In the genomic region with DNA sequence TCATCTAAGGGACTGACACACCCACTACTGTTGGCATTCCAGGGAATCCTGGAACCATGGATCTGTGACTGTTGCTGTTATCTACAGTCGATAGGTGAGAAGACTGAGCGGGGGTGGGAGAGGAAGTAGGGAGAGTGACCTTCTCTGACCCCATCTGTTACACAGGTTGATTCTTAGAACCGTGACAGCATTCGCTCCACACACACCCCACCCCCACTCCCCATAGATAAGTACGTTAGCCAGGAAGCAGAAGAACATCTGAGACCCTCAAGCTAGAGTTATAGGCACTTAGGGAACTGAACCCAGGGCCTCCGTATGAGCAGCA, we compare ENCODE assay signal across 9 mouse cellular contexts. TPM values are rescaled to one million over a fixed set of nuclear protein-coding genes. Genes with fewer than 3 reads are reported as not detected.
DNase-seq lines count a peak whose midpoint lies in the region; ATAC-seq and TF ChIP-seq lines count a peak whose summit lies in the region.
"Had no signal": no experiment of that assay in that cellular context is flagged by ENCODE, and none has a peak within 500 bp of the region (broad histone marks: within the 10 kb centered on the region; RNA-seq: fewer than 3 reads in every experiment).

No protein-coding gene starts in this region.

- H3K4me3 ChIP-seq in heart, embryonic 15.5 days = no peak overlapping the region
- no peak overlapping the region for H3K4me3 ChIP-seq in lung, postnatal 0 days (ENCODE audit: low read depth, low read length)
- no peak overlapping the region for H3K4me3 ChIP-seq in intestine, embryonic 15.5 days (replicated peaks)
- no peak overlapping the region for H3K4me3 ChIP-seq in stomach, embryonic 16.5 days (replicated peaks; ENCODE audit: low read length)
- no peak overlapping the region for H3K4me3 ChIP-seq in midbrain, postnatal 0 days (ENCODE audit: low read depth, low read length)

- peaks cover 71% of the 10 kb centered on the region for H3K4me1 ChIP-seq in heart, embryonic 15.5 days (replicated peaks)
- H3K4me1 ChIP-seq in lung, postnatal 0 days (ENCODE audit: insufficient read depth, low read depth, low read length) = peaks cover 12% of the 10 kb centered on the region; the same call in 1 of the 2 replicates
- peaks cover 49% of the 10 kb centered on the region for H3K4me1 ChIP-seq in intestine, embryonic 15.5 days (replicated peaks)
- H3K4me1 ChIP-seq in stomach, embryonic 16.5 days (ENCODE audit: control insufficient read depth, insufficient read depth, low read length) = peaks cover 53% of the 10 kb centered on the region
- H3K4me1 ChIP-seq in midbrain, postnatal 0 days (ENCODE audit: insufficient read depth, low read length) = peaks cover 10% of the 10 kb centered on the region; the same call in 1 of the 2 replicates

- no peaks in the 10 kb centered on the region for H3K36me3 ChIP-seq in heart, embryonic 15.5 days
- no peaks in the 10 kb centered on the region for H3K36me3 ChIP-seq in lung, postnatal 0 days (ENCODE audit: insufficient read depth, low read length)
- no peaks in the 10 kb centered on the region for H3K36me3 ChIP-seq in intestine, embryonic 15.5 days
- H3K36me3 ChIP-seq in stomach, embryonic 16.5 days (ENCODE audit: control insufficient read depth, insufficient read depth, low read length) = no peaks in the 10 kb centered on the region
- H3K36me3 ChIP-seq in midbrain, postnatal 0 days (ENCODE audit: insufficient read depth, low read length) = no peaks in the 10 kb centered on the region

- DNase-seq in heart, postnatal 36 days = no peak
- peak; percentile 29 for DNase-seq in lung, postnatal 0 days (ENCODE audit: low spot score)
- DNase-seq in lung, postnatal 14 days = no peak
- DNase-seq in midbrain, postnatal 0 days (ENCODE audit: low spot score) = no peak
- DNase-seq in left cerebral cortex, adult 8-10 months (ENCODE audit: low spot score in 2 of 2) = no peak

- no peaks in the 10 kb centered on the region for H3K9me3 ChIP-seq in heart, embryonic 15.5 days (replicated peaks)
- H3K9me3 ChIP-seq in lung, postnatal 0 days (ENCODE audit: low read length) = no peaks in the 10 kb centered on the region
- H3K9me3 ChIP-seq in intestine, embryonic 15.5 days = no peaks in the 10 kb centered on the region
- H3K9me3 ChIP-seq in stomach, embryonic 16.5 days (replicated peaks; ENCODE audit: control insufficient read depth, low read length) = no peaks in the 10 kb centered on the region
- no peaks in the 10 kb centered on the region for H3K9me3 ChIP-seq in midbrain, postnatal 0 days (ENCODE audit: low read length)

- no peak overlapping the region for H3K9ac ChIP-seq in heart, embryonic 15.5 days
- no peak overlapping the region for H3K9ac ChIP-seq in lung, postnatal 0 days (replicated peaks; ENCODE audit: low read depth)
- H3K9ac ChIP-seq in intestine, embryonic 15.5 days = no peak overlapping the region
- H3K9ac ChIP-seq in stomach, embryonic 16.5 days (ENCODE audit: low read length) = no peak overlapping the region
- no peak overlapping the region for H3K9ac ChIP-seq in midbrain, postnatal 0 days (replicated peaks; ENCODE audit: low read length, poor library complexity, severe bottlenecking)
- H3K9ac ChIP-seq: liver, embryonic 14.5 days had no signal

- WGBS in heart, embryonic 15.5 days = 22% methylated on average over 6 of the region's 6 CpGs
- WGBS in lung, postnatal 0 days = 31% methylated on average over 6 of the region's 6 CpGs
- 25% methylated on average over 6 of the region's 6 CpGs for WGBS in intestine, embryonic 15.5 days
- WGBS in stomach, embryonic 16.5 days = 35% methylated on average over 6 of the region's 6 CpGs
- WGBS in midbrain, postnatal 0 days = 53% methylated on average over 6 of the region's 6 CpGs

- no peak overlapping the region for H3K4me2 ChIP-seq in heart, embryonic 15.5 days
- no peak overlapping the region for H3K4me2 ChIP-seq in lung, postnatal 0 days (replicated peaks; ENCODE audit: low read depth, low read length)
- H3K4me2 ChIP-seq in intestine, embryonic 15.5 days (replicated peaks) = no peak overlapping the region
- H3K4me2 ChIP-seq in stomach, embryonic 16.5 days (ENCODE audit: low read depth, low read length) = no peak overlapping the region
- H3K4me2 ChIP-seq in midbrain, postnatal 0 days (ENCODE audit: low read depth, low read length, poor library complexity, severe bottlenecking) = no peak overlapping the region

- peak overlapping the region; percentile 75 for H3K27ac ChIP-seq in heart, embryonic 15.5 days
- no peak overlapping the region for H3K27ac ChIP-seq in lung, postnatal 0 days (ENCODE audit: low read length)
- peak overlapping the region; percentile 54; the same call in 1 of the 2 replicates for H3K27ac ChIP-seq in intestine, embryonic 15.5 days
- peak overlapping the region; percentile 80 for H3K27ac ChIP-seq in stomach, embryonic 16.5 days (ENCODE audit: low read length)
- H3K27ac ChIP-seq in midbrain, postnatal 0 days (ENCODE audit: low read depth, low read length) = no peak overlapping the region
- H3K27ac ChIP-seq: liver, embryonic 14.5 days had no signal

- no peak for TF ChIP-seq EP300 in lung, postnatal 0 days (IDR thresholded peaks at IDR 0.05)

- no peak for ATAC-seq in heart, embryonic 15.5 days (replicated peaks; ENCODE audit: insufficient number of reproducible peaks, insufficient read depth, low FRiP score, low read depth)
- no peak for ATAC-seq in lung, postnatal 0 days
- no peak for ATAC-seq in intestine, embryonic 15.5 days
- peak; percentile 16; the same call in 1 of the 2 replicates for ATAC-seq in stomach, embryonic 16.5 days (ENCODE audit: insufficient read depth, low FRiP score)
- ATAC-seq in midbrain, postnatal 0 days (ENCODE audit: low FRiP score) = no peak

- no peak for TF ChIP-seq CTCF in lung, postnatal 0 days (IDR thresholded peaks at IDR 0.05)
- no peak for TF ChIP-seq CTCF in midbrain, postnatal 0 days (IDR thresholded peaks at IDR 0.05)

- intact Hi-C loops in heart, postnatal 36 days (cut with DNase I) = loop anchor here (2.0 kb wide), 1 partner anchor 77 kb away; no protein-coding TSS in a partner anchor

- no peaks in the 10 kb centered on the region for H3K27me3 ChIP-seq in heart, embryonic 15.5 days
- no peaks in the 10 kb centered on the region for H3K27me3 ChIP-seq in lung, postnatal 0 days (replicated peaks; ENCODE audit: insufficient read depth, low read length)
- H3K27me3 ChIP-seq in intestine, embryonic 15.5 days (replicated peaks) = no peaks in the 10 kb centered on the region
- H3K27me3 ChIP-seq in stomach, embryonic 16.5 days (ENCODE audit: control insufficient read depth, insufficient read depth, low read length) = no peaks in the 10 kb centered on the region
- H3K27me3 ChIP-seq in midbrain, postnatal 0 days (ENCODE audit: insufficient read depth, low read length) = no peaks in the 10 kb centered on the region

RNA-seq across cellular contexts. Expression of gene Ggta1, which starts 46.3 kb away (rescaled TPM):
- polyA plus RNA-seq in heart, embryonic 15.5 days (2015; fragmentation: Nextera tagmentation; extraction: Ambion mirVana) = 27.4 and 31.6 TPM in 2 replicates
- total RNA-seq in heart, postnatal 36 days (2021) = 10 to 100 TPM; 19.0 to 22.5 TPM
- polyA plus RNA-seq in lung, postnatal 0 days (2015; fragmentation: Nextera tagmentation; extraction: Ambion mirVana) = 21.8 and 25.6 TPM in 2 replicates
- 18.0 and 18.5 TPM in 2 replicates for polyA plus RNA-seq in intestine, embryonic 15.5 days (2015; fragmentation: Nextera tagmentation; extraction: Ambion mirVana)
- 28.1 and 28.9 TPM in 2 replicates for polyA plus RNA-seq in stomach, embryonic 16.5 days (2015; fragmentation: Nextera tagmentation; extraction: Ambion mirVana)
- 5.1 and 5.4 TPM in 2 replicates for total RNA-seq in midbrain, postnatal 0 days (2014; rRNA removed)
- 3.8 and 3.9 TPM in 2 replicates for polyA plus RNA-seq in midbrain, postnatal 0 days (2015; fragmentation: Nextera tagmentation; extraction: Ambion mirVana)
- total RNA-seq in left cerebral cortex, adult 8-10 months (2022) = 1 to 10 TPM; 4.0 to 7.7 (median 5.6) TPM

RNA-seq across cellular contexts. Expression of gene Dab2ip, which starts 48.8 kb away (rescaled TPM):
- 44.0 and 46.9 TPM in 2 replicates for polyA plus RNA-seq in heart, embryonic 15.5 days (2015; fragmentation: Nextera tagmentation; extraction: Ambion mirVana)
- 10 to 100 TPM; 41.7 to 54.2 TPM for total RNA-seq in heart, postnatal 36 days (2021)
- 75.8 and 83.4 TPM in 2 replicates for polyA plus RNA-seq in lung, postnatal 0 days (2015; fragmentation: Nextera tagmentation; extraction: Ambion mirVana)
- polyA plus RNA-seq in intestine, embryonic 15.5 days (2015; fragmentation: Nextera tagmentation; extraction: Ambion mirVana) = 52.7 and 54.9 TPM in 2 replicates
- polyA plus RNA-seq in stomach, embryonic 16.5 days (2015; fragmentation: Nextera tagmentation; extraction: Ambion mirVana) = 29.2 and 31.2 TPM in 2 replicates
- 161 and 175 TPM in 2 replicates for total RNA-seq in midbrain, postnatal 0 days (2014; rRNA removed)
- 71.5 and 73.3 TPM in 2 replicates for polyA plus RNA-seq in midbrain, postnatal 0 days (2015; fragmentation: Nextera tagmentation; extraction: Ambion mirVana)
- 100 to 1,000 TPM; 108 to 124 (median 115) TPM for total RNA-seq in left cerebral cortex, adult 8-10 months (2022)

Comparison
In these comparisons a context has a peak if more than half of its experiments do, and no peak if none do; other contexts are left out.
1. H3K27ac ChIP-seq: peak in heart, embryonic 15.5 days (single experiment), intestine, embryonic 15.5 days (single experiment) and stomach, embryonic 16.5 days (single experiment); none in lung, postnatal 0 days (single experiment) and midbrain, postnatal 0 days (single experiment).